Mouse (Mus musculus): ENCODE measurements around the gene Eya4. TPM values are rescaled to one million over a fixed set of nuclear protein-coding genes. Genes with fewer than 3 reads are reported as not detected.

Eya4 gene
- polyA plus RNA-seq, 1 experiment, result 6.9 TPM

DNA sequence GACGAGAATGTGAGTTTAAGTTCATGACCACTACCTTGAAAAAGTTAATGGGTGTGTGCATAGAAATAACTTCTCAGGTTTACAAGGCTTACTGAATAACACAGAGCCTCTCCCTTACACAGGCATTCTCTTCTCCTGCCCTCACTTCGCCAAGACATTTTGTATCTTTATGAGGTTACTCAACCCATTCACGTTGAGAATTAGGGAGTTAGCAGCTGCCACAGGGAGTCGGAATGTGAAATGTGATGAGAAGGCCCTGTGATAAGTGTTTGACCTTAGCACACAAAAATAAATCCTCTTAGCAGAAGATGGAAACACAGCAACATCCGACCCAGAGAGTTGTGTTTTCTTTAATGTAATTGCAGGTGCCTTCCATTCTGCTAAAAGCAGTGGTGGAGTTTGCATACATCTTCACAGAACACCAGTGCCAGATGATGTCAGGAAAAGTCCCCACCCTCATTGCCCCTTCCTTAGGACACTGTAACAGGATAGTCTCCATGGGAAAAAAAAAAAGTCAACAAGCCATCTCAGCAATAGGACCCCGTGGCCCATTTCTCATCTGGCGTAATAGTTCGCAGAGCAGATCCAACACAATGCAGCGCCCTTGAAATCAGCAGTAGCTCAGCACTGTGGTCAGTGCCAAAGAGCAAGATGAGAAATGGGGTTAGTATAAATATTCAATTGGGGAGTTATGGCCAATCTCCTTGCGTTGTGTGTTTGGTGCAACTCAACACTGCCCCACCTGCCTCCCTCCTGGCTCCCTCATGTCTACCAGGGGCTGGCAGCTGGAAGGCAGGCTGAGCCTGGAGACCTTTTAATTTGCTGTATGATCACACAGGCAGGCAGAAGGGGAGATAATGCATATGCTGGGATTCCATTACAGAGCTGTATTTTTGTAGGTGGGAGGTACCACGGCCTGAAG lies 168.8 kb downstream of the Eya4 start:
- H3K36me3 ChIP-seq (ENCODE audit: control insufficient read depth, insufficient read depth, low read length, poor library complexity, severe bottlenecking), result no peaks in the 10 kb centered on the region
- no peaks in the 10 kb centered on the region for H3K27me3 ChIP-seq (ENCODE audit: control insufficient read depth, insufficient read depth, low read length, poor library complexity, severe bottlenecking)
- no peaks in the 10 kb centered on the region for H3K4me1 ChIP-seq (ENCODE audit: control insufficient read depth, insufficient read depth, low read length)
- no peak overlapping the region for H3K9ac ChIP-seq (ENCODE audit: low read depth, poor library complexity, severe bottlenecking)
- H3K27ac ChIP-seq (ENCODE audit: insufficient read depth, low read length), result no peak overlapping the region
- H3K4me3 ChIP-seq (ENCODE audit: low read depth, low read length), result no peak overlapping the region
- TF ChIP-seq EP300 (IDR thresholded peaks at IDR 0.05; ENCODE audit: insufficient read depth, low read depth, low read length) (no peak), POLR2A (IDR thresholded peaks at IDR 0.05; ENCODE audit: insufficient read depth, low read length) (no peak), CTCF (IDR thresholded peaks at IDR 0.05; ENCODE audit: low read depth, low read length) (no peak)
- no peaks in the 10 kb centered on the region for H3K9me3 ChIP-seq (replicated peaks; ENCODE audit: control insufficient read depth, insufficient read depth, low read length, poor library complexity, severe bottlenecking)

DNA sequence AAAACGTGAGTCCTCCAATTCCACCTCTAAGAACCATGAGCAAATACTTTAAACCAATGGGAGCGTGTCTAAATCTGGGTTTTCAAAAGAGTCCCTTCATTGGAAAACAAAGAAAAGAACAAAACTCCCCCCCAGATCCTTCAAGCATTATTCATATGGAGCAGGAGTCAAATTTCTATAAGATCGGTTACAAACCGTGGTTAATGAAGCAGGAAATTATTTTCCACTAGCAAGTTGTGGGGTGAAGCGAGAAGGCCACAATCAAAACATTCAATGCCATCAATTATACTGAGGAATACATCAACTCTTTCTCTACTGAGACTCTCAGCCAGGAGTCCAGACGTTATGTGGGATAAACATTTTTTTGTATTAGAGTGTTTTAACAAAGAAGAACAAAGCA lies 171.3 kb downstream of the Eya4 start:
- Histone ChIP-seq H3K9me3 (replicated peaks; ENCODE audit: control insufficient read depth, insufficient read depth, low read length, poor library complexity, severe bottlenecking) (no peaks in the 10 kb centered on the region), H3K27ac (ENCODE audit: insufficient read depth, low read length) (no peak overlapping the region), H3K36me3 (ENCODE audit: control insufficient read depth, insufficient read depth, low read length, poor library complexity, severe bottlenecking) (no peaks in the 10 kb centered on the region), H3K27me3 (ENCODE audit: control insufficient read depth, insufficient read depth, low read length, poor library complexity, severe bottlenecking) (no peaks in the 10 kb centered on the region), H3K4me1 (ENCODE audit: control insufficient read depth, insufficient read depth, low read length) (no peaks in the 10 kb centered on the region), H3K4me3 (ENCODE audit: low read depth, low read length) (no peak overlapping the region), H3K9ac (ENCODE audit: low read depth, poor library complexity, severe bottlenecking) (no peak overlapping the region)
- no peak for TF ChIP-seq EP300 (IDR thresholded peaks at IDR 0.05; ENCODE audit: insufficient read depth, low read depth, low read length)

DNA sequence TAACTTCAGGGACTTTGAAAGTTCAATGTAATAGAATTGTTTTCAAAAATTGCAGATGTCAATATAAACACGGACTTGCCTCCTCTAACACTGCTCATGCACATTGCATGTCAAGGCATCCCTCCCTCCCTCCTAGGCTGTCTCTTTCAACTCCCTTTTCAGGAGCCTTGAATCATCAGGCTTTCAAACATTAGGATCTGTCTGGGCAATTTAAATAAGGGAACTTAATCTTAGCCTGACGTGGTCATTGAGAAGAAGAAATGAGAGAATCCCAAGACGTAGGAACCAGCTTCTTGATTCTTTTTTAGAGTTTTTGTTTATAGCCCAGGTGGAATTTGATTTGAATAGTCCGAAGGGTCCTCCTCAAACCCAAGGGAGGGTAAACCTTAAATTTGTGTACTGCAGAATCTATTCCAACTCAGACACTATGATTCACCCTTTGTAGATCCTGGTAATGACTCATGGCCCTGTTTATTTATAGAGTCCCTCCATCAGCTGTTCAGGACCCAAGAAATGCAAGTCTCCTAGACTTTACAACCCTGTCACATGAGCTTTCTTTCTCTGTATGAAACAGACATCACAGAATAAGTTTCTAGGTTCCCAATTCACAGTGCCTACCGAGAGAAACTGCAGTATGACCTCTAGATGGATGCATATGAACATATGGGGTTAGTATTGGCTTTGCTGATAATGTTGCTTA lies 173.1 kb downstream of the Eya4 start:
- no peak overlapping the region for H3K9ac ChIP-seq (ENCODE audit: low read depth, poor library complexity, severe bottlenecking)
- no peak overlapping the region for H3K27ac ChIP-seq (ENCODE audit: insufficient read depth, low read length)
- H3K36me3 ChIP-seq (ENCODE audit: control insufficient read depth, insufficient read depth, low read length, poor library complexity, severe bottlenecking), result no peaks in the 10 kb centered on the region
- TF ChIP-seq CTCF (IDR thresholded peaks at IDR 0.05; ENCODE audit: low read depth, low read length) (no peak), POLR2A (IDR thresholded peaks at IDR 0.05; ENCODE audit: insufficient read depth, low read length) (no peak), EP300 (IDR thresholded peaks at IDR 0.05; ENCODE audit: insufficient read depth, low read depth, low read length) (no peak)
- H3K27me3 ChIP-seq (ENCODE audit: control insufficient read depth, insufficient read depth, low read length, poor library complexity, severe bottlenecking), result no peaks in the 10 kb centered on the region
- H3K4me3 ChIP-seq (ENCODE audit: low read depth, low read length), result no peak overlapping the region
- H3K9me3 ChIP-seq (replicated peaks; ENCODE audit: control insufficient read depth, insufficient read depth, low read length, poor library complexity, severe bottlenecking), result no peaks in the 10 kb centered on the region
- H3K4me1 ChIP-seq (ENCODE audit: control insufficient read depth, insufficient read depth, low read length), result no peaks in the 10 kb centered on the region

DNA sequence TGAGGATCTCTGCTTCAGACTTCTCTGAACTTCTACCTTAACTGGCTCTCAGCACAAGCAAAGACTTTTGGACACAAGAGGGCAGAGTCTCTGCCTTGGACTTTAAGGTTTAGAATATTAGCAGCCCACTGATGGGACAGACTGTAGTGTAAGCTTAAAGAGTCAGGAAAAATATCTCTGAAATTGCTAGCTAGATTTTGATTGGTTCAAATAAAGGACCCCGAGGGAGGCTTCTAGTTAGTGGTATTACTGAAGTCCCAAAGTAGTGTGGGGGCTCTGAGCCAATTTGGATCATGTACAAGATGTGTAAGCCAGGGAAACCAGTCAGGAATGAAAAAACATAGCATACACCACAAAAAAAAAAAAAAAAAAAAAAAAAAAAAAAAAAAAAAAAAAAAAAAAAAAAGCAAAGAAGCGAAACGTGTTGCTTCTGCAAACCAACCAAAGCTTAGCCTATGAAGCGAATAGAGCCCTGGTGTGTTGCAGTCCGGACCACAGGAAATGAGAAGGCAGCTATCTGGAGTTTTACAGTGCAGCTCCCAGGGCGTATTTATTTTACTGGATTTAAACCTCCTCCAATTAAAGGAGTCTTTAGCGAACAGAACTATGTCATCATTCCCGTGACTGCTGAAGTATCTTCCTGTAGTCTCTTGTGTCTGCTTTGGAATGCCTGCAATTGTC lies 173.8 kb downstream of the Eya4 start:
- no peaks in the 10 kb centered on the region for H3K9me3 ChIP-seq (replicated peaks; ENCODE audit: control insufficient read depth, insufficient read depth, low read length, poor library complexity, severe bottlenecking)
- H3K9ac ChIP-seq (ENCODE audit: low read depth, poor library complexity, severe bottlenecking), result no peak overlapping the region
- H3K36me3 ChIP-seq (ENCODE audit: control insufficient read depth, insufficient read depth, low read length, poor library complexity, severe bottlenecking), result no peaks in the 10 kb centered on the region
- TF ChIP-seq CTCF (IDR thresholded peaks at IDR 0.05; ENCODE audit: low read depth, low read length), result no peak
- no peak for TF ChIP-seq POLR2A (IDR thresholded peaks at IDR 0.05; ENCODE audit: insufficient read depth, low read length)
- no peak for TF ChIP-seq EP300 (IDR thresholded peaks at IDR 0.05; ENCODE audit: insufficient read depth, low read depth, low read length)
- no peaks in the 10 kb centered on the region for H3K4me1 ChIP-seq (ENCODE audit: control insufficient read depth, insufficient read depth, low read length)
- no peak overlapping the region for H3K4me3 ChIP-seq (ENCODE audit: low read depth, low read length)
- no peaks in the 10 kb centered on the region for H3K27me3 ChIP-seq (ENCODE audit: control insufficient read depth, insufficient read depth, low read length, poor library complexity, severe bottlenecking)
- no peak overlapping the region for H3K27ac ChIP-seq (ENCODE audit: insufficient read depth, low read length)

DNA sequence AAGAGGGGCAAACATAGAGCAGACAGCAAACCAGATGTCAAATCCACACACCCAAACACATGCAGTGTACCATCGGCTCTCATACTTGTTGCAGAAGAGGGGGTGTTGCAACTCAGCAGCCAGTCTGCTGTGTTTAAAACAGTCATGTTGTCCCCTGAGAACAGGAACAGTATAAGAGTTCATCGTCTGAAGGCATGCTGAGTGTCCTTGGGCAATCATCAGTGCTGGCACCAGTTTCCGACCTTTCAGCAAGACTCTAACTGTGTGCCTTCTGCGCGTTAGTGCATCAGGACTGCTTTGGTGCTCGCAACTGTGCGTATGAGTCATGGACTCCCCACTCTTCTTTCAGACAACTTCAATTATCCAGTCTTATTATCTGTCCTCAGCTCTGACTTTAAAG lies 179.0 kb downstream of the Eya4 start:
- Histone ChIP-seq H3K4me1 (ENCODE audit: control insufficient read depth, insufficient read depth, low read length) (no peaks in the 10 kb centered on the region), H3K27ac (ENCODE audit: insufficient read depth, low read length) (no peak overlapping the region), H3K36me3 (ENCODE audit: control insufficient read depth, insufficient read depth, low read length, poor library complexity, severe bottlenecking) (no peaks in the 10 kb centered on the region), H3K9me3 (replicated peaks; ENCODE audit: control insufficient read depth, insufficient read depth, low read length, poor library complexity, severe bottlenecking) (no peaks in the 10 kb centered on the region), H3K4me3 (ENCODE audit: low read depth, low read length) (no peak overlapping the region), H3K9ac (ENCODE audit: low read depth, poor library complexity, severe bottlenecking) (no peak overlapping the region), H3K27me3 (ENCODE audit: control insufficient read depth, insufficient read depth, low read length, poor library complexity, severe bottlenecking) (no peaks in the 10 kb centered on the region)
- TF ChIP-seq CTCF (IDR thresholded peaks at IDR 0.05; ENCODE audit: low read depth, low read length), result no peak
- TF ChIP-seq EP300 (IDR thresholded peaks at IDR 0.05; ENCODE audit: insufficient read depth, low read depth, low read length), result no peak
- TF ChIP-seq POLR2A (IDR thresholded peaks at IDR 0.05; ENCODE audit: insufficient read depth, low read length), result no peak

Measured in ES-Bruce4 (cell line).